Mouse (Mus musculus): Measurements from ENCODE around the gene Ttll9.

DNA sequence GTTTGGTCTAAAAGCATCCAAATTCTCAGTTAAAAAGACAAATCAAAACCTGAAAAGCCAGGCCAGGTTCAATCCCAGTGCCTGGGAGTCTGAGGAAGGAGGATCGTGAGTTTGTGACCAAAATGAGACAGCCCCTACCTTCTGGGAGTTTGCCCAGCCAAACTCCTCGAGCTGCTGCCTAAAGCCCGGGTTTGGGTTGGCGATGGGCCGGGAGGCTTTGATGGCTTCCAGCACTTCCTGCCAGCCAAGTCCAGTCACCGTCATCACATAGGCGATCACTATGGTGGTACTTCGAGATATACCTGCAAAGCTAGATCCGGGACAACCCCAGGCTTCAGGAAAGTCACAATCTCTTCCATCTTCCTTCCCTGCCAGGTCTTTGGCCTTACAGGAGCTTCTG is 18.3 kb upstream of the Ttll9 start:
- TF ChIP-seq CTCF (conservative IDR thresholded peaks at IDR 0.05; ENCODE audit: low read length) (no peak), POU5F1 (IDR thresholded peaks at IDR 0.05; ENCODE audit: borderline replicate concordance, low read length) (no peak), NANOG (IDR thresholded peaks at IDR 0.05; ENCODE audit: borderline replicate concordance, low read length) (no peak)

Measured in E14TG2a.4 (cell line).